Mouse (Mus musculus) embryo, embryonic 11 days (tissue): ENCODE results near the gene Reg1.
"Not testable (repeated sequence)": the region's sequence is repeated elsewhere in the genome, so short reads cannot be mapped to it uniquely, and the experiment has no call there.

Source experiments
- DNase-seq: peaks from one replicate; pipeline ENCODE4 v3.0.0-alpha.2; 2015

The Reg1 gene

DNA sequence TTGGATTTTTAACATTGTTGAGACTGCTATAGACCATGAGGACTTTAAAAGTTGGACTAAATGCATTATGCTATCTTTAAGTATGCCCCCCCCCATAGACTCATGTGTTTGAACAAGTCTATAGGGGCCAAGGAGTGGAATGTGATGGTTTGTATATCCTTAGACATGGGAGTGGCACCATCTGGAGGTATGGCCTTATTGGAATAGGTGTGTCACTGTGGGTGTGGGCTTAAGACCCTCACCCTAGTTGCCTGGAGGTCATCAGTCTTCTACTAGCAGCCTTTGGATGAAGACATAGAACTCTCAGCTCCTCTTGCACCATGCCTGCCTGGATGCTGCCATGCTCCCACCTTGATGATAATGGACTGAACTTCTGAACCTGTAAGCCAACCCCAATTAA lies at the start of gene Reg1:
Gene Reg1, plus strand, starts transcription at position 301 of the 400 bp plus-strand sequence.
- DNase-seq = not testable (repeated sequence)

DNA sequence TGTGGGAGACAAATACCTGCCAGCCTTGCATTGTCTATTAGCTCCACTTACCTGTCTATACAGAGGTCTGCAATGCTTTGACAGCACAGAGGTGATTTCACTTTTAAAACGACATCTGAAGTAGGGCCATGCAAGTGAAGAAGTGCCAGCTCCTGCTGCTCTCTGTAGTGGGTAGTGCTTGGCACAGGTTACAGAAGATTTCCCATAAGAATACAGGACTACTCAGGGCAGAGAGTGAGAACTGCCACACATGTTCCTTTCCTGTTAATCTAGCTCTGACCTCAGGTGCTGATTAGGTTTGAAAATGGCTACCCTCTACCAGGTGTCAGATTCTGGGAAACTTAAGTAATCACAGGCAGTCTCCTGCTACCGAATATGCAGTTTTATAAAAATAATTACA lies 43.7 kb upstream of the Reg1 start, which contains the start of gene Reg3d:
Gene Reg3d, minus strand, starts transcription at position 101 of the 400 bp plus-strand sequence.
- no peak for DNase-seq

DNA sequence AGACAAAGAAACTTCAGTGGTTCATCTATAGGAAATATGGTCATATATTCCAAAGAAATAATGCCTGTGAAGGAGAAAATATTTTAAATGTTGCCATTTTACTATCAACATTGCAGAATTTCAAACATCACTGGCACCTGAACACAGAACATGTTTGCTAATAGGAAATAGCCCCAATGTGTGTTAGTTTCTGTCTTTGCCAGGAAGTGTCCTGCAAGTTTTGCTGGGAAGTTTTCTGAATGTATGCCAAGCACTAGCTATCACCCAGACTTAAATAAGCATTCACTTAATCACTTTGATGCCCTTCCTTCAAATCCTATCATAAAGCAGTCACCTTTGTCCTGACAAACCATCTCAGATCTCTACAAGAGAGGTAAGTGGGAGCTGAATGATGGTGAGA lies 42.1 kb upstream of the Reg1 start, which contains the start of gene Reg3a:
Gene Reg3a, plus strand, starts transcription at position 301 of the 400 bp plus-strand sequence.
- DNase-seq = no peak

DNA sequence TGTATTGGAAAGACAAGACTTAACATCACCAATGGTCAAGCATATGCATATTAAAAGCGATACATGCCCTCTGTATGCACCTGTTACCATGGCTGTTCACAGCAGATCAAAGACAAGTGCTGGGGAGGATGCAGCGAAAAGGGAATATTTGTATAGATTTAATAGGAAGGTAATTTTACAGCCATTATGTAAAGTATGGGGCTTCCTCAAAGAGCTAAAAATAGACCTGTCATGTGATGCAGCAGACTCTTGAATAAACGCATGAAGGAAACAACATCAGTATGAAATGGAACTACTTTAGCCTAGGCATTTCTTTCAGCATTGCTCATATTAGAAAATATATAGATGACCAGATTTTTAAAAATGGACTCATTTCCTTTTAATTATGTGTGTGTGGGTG lies 36.9 kb upstream of the Reg1 start:
- DNase-seq = no peak

DNA sequence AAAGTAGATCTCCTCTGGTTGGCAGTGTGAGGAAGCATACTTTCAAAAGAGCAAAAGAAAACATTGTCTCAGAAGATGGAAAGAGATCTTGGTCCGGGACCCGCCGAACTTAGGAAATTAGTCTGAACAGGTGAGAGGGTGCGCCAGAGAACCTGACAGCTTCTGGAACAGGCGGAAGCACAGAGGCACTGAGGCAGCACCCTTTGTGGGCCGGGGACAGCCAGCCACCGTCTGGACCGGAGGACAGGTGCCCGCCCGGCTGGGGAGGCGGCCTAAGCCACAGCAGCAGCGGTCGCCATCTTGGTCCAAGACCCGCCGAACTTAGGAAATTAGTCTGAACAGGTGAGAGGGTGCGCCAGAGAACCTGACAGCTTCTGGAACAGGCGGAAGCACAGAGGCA lies 27.2 kb upstream of the Reg1 start, which contains the start of gene Reg2:
Gene Reg2, plus strand, starts transcription at position 301 of the 400 bp plus-strand sequence.
- DNase-seq = not testable (repeated sequence)

DNA sequence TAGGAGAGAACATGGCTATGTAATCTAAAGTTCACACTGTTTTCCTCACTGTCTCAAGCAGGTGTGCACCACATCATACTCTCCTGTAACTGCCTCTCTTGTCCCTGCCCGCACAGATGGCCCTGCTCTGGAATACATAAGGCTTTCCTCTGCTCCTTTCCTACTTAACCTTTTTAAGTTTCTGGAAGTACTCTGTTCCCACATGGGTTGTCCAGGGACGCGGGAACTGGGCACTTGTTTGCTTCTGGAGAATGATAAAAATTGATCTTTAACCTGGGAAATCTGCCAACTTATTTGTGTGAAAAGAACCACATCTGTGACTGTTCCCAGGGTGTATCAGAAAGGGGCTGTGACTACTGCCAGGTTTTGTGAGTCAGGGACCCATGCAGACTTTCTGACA lies 3.0 kb downstream of the Reg1 start:
- DNase-seq = no peak

DNA sequence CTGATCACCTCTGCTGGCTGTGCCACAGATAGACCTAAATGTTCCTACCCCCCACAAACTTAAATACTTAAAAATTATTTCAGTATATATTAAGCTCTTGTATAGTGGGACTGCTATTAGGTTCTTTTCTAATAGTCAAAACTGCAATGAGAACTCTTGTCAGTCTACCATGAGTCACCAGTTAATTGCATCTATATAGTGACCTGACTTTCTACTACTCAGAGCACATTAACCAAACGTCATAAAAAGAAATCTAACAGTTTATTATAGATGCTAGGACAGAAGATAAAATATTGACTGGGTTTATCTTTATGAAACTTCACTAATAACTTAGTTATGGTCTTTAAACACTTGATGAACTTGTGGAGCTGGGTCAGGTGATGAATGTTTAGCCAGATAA lies 24.7 kb downstream of the Reg1 start:
- DNase-seq = no peak

DNA sequence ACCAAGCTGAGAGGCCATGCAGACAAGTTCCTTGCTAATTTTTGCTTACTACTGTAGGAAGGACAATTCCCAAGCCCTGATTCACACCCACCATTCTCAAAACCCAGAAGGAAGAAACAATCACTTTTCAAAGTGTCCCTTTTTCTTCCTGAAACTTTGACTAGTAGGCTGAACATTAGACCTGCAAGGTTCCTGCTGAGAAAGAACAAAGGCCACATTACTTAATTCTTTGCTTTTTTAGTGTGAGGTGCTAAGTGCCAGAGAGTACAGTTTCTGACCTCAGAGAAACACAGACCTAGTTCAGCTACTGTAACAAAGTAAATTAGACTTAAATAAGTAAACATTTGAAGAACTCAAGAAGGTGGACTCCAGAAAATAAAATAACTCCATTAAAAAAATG lies 25.9 kb downstream of the Reg1 start:
- DNase-seq = no peak

DNA sequence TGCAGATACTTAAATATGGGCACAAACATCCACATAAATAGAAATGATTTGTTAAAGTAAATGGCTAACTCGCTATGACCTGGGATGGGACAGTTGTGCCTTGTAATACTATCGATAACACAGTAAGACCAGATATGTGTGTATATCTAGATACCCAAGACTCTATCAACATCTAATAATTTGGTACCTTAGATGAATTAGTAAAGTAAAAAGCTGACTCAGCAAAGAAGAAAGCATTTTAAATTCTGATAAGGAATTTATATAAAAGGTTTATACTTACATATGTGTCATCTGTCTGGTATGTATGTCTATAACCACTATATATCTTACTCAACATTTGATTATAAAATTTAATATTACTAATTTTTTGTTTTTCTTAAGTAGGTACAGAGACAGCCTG lies 30.3 kb downstream of the Reg1 start:
- DNase-seq = no peak

DNA sequence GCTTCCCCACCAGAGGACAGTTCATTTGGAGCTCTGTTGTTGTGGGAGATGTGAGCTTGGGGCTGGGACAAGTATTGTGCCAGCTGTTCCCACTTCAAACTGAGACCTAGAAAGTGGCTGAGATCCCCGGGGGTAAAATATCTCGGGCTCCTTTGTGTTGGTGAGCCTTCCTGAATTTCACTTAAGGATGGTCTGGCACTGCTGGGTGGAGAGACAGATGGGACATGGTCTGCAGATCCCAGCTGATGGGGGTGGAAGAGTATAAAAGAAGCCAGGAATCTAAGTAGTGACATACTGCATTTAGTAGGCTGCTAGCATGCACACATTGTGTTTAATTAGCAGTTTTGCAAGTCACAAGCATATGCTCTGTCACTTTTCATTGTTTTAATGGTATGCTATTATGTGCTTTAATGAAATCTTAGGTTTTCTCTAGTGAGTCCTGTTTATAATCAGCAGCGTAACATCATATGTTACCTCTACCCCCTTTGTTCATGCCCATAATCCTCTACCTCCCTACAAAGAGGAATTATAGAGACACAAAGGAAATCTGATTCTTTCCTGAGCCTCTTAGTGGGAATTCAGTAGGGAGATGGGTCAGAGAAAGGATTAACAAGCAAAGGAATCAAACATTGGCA lies 37.8 kb downstream of the Reg1 start:
- DNase-seq = peak; percentile 2

DNA sequence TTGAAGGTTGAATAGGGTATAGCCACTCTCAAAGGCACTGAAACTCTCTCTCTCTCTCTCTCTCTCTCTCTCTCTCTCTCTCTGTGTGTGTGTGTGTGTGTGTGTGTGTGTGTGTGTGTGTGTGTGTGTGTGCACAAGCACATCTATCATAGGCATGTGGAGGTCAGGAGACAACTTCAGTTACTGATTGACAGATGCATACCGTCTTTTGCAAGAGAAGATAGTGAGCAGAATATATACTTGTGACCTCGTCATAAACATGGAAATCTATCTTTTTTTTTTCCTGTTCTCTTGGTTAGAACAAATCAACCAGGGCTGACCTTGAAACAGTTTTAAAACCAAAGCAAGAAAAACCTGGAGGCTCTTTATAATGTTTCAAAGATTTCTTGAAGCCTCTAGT lies 39.8 kb downstream of the Reg1 start:
- DNase-seq = no peak

DNA sequence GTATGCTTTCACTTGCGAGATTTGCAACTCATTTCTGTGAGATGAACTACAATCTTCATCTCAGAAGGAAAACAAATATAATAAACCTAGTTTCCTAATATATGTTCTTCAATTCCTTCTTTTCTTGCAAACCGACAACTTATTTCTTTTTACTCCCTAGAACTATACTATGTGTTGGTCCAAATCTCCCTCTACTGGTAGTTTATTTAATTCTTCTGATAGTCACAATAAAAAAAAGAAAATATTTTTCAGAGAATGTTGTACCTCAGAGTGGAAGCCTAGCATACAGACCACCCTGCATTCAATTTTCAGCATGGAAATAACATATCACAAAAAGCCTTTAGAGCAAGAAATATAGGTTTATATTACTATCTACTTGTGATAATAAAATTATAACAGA lies 40.8 kb downstream of the Reg1 start:
- DNase-seq = no peak

DNA sequence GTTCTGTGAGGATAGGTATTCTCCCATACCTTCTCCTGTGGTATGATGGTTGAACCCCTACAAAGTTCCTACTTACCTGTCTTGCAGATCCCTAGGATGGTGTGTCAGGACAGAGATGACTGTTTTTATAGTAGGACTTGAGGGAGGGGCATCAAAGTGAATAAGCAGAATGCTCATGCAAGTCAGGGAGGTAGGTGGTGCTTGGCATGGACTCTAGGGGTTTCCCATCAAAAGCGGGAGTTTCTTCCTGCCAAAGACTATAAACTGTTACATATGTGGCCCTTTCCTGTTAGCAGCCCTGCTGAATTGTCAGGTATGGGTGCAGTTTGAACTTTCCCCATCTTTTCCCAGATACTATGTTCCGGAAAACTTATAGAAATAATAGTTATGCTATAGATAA lies 46.3 kb downstream of the Reg1 start, which contains the start of gene Reg3g:
Gene Reg3g, minus strand, starts transcription at position 101 of the 400 bp plus-strand sequence.
- DNase-seq = no peak

DNA sequence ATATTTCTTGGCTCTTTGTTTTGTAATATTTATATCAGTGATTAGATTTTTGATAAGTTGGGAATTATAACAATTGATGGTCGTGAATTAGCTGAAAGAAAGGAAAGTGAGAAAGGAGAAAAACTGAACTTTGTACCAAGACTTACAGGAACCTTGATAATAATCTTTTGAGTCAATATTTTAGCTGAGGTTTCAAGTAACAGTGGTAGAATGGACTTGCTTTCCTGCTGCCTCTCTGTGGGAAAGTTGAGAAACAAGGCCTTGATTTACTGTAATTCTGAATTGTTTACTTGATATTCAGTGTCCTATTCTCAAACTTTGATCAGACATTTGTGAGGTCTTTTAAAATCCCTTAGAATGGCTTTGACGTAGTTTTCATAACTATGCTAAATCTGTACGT lies 46.8 kb downstream of the Reg1 start:
- DNase-seq = no peak
